Mouse (Mus musculus) adrenal gland (tissue): ENCODE data around the gene Snrnp200.
"Not testable (repeated sequence)": the region's sequence is repeated elsewhere in the genome, so short reads cannot be mapped to it uniquely, and the experiment has no call there.

Source experiments
- intact Hi-C: fragments of 180-260 bp; cut with DNase I; formaldehyde crosslinking; loops from one replicate; pipeline ENCODE4 v1.15.1; 2025
- long read RNA-seq, 2 experiments: library from polyadenylated mRNA; unstranded; transcript quantifications; one replicate each; pipeline ENCODE4 v2.0.0; 2020; ENCODE audit warnings: borderline replicate concordance in 1 of 2; ENCODE audit not compliant: insufficient replicate concordance in 1 of 2

Snrnp200 gene
- long read RNA-seq, experiment 1, partial matches to known transcripts: 8 of 8 reads
- long read RNA-seq, experiment 1, other reads (novel, unspliced or antisense): 0 of 8 reads
- long read RNA-seq, experiment 2, partial matches to known transcripts: 3 of 3 reads
- long read RNA-seq, experiment 2, other reads (novel, unspliced or antisense): 0 of 3 reads

GRCm38 (mm10) chr2:127207547-127208451 lies at the start of gene Snrnp200, which contains the start of gene 1810024B03Rik:
TSS of gene Snrnp200 (plus strand) at chr2:127208386.
TSS of gene 1810024B03Rik (minus strand) at chr2:127208280.
- intact Hi-C loops: loop anchor here (10.0 kb wide), 1 partner anchor 113 kb away; no protein-coding TSS in a partner anchor

GRCm38 (mm10) chr2:127165675-127166074 lies 42.5 kb upstream of the Snrnp200 start:
- intact Hi-C loops: loop anchor here (2.0 kb wide), 1 partner anchor 39 kb away; no protein-coding TSS in a partner anchor

- intact Hi-C loops: not testable (repeated sequence)
These were observed 41.9 kb upstream of the Snrnp200 start for GRCm38 (mm10) chr2:127166261-127166660.

GRCm38 (mm10) chr2:127182598-127183381 lies 25.4 kb upstream of the Snrnp200 start:
- intact Hi-C loops: no loop called here

- intact Hi-C loops: no loop called here
These were observed 18.6 kb upstream of the Snrnp200 start for GRCm38 (mm10) chr2:127189574-127189973.

GRCm38 (mm10) chr2:127204932-127205331 lies 3.3 kb upstream of the Snrnp200 start:
- intact Hi-C loops: loop anchor here (2.0 to 10.0 kb wide), 2 partner anchors 40 to 110 kb away; no protein-coding TSS in a partner anchor

GRCm38 (mm10) chr2:127205936-127206335 lies 2.2 kb upstream of the Snrnp200 start:
- intact Hi-C loops: loop anchor here (2.0 to 10.0 kb wide), 2 partner anchors 41 to 111 kb away; no protein-coding TSS in a partner anchor

- intact Hi-C loops: loop anchor here (10.0 kb wide), 1 partner anchor 112 kb away; no protein-coding TSS in a partner anchor
These were observed 1.3 kb upstream of the Snrnp200 start for GRCm38 (mm10) chr2:127206916-127207315.

- intact Hi-C loops: loop anchor here (10.0 kb wide), 1 partner anchor 114 kb away; no protein-coding TSS in a partner anchor
These were observed 225 bp downstream of the Snrnp200 start for GRCm38 (mm10) chr2:127208452-127208769.

- intact Hi-C loops: no loop called here
These were observed 2.5 kb downstream of the Snrnp200 start for GRCm38 (mm10) chr2:127210701-127211100.

GRCm38 (mm10) chr2:127217746-127218145 lies 9.6 kb downstream of the Snrnp200 start:
- intact Hi-C loops: no loop called here

- intact Hi-C loops: no loop called here
These were observed 17.1 kb downstream of the Snrnp200 start for GRCm38 (mm10) chr2:127225261-127225660.

- intact Hi-C loops: loop anchor here (10.0 kb wide), 1 partner anchor 413 kb away; no protein-coding TSS in a partner anchor
These were observed 29.9 kb downstream of the Snrnp200 start for GRCm38 (mm10) chr2:127237897-127238610.

- intact Hi-C loops: no loop called here
These were observed 31.9 kb downstream of the Snrnp200 start for GRCm38 (mm10) chr2:127240065-127240464.

- intact Hi-C loops: no loop called here
These were observed 39.6 kb downstream of the Snrnp200 start, which contains the start of the genes Ciao1 and Tmem127 for GRCm38 (mm10) chr2:127247592-127248333. TSS of gene Ciao1 (minus strand) at chr2:127247816. TSS of gene Tmem127 (plus strand) at chr2:127247908.

GRCm38 (mm10) chr2:127248334-127249004 lies 40.3 kb downstream of the Snrnp200 start:
- intact Hi-C loops: no loop called here

GRCm38 (mm10) chr2:127250291-127251008 lies 42.3 kb downstream of the Snrnp200 start:
- intact Hi-C loops: loop anchor here (5.0 kb wide), 1 partner anchor 92 kb away; no protein-coding TSS in a partner anchor

- intact Hi-C loops: loop anchor here (5.0 kb wide), 1 partner anchor 91 kb away; no protein-coding TSS in a partner anchor
These were observed 43.3 kb downstream of the Snrnp200 start for GRCm38 (mm10) chr2:127251457-127251856.
